Mouse (Mus musculus) midbrain, embryonic 13.5 days (tissue): ENCODE measurements around the gene Zmynd8. TPM values are rescaled to one million over a fixed set of nuclear protein-coding genes. Genes with fewer than 3 reads are reported as not detected.

ENCODE experiments used
- ATAC-seq: fragments of 200-750 bp; cut with Nextera tagmentation; 2 replicates; pipeline ENCODE4 v1.8.0; 2017; ENCODE audit warnings: mild to moderate bottlenecking, moderate TSS enrichment, moderate library complexity
- H3K27ac ChIP-seq: fragments of 300-500 bp; sonication (generic); 2 replicates; pipeline ENCODE4 v1.5.1; 2015; ENCODE audit warnings: inconsistent platforms, mild to moderate bottlenecking, moderate library complexity
- H3K27me3 ChIP-seq: fragments of 300-500 bp; sonication (generic); 2 replicates; pipeline ENCODE4 v1.6.1; 2015; ENCODE audit warnings: mild to moderate bottlenecking, inconsistent platforms
- H3K36me3 ChIP-seq: fragments of 300-500 bp; sonication (generic); 2 replicates; pipeline ENCODE4 v1.6.1; 2015; ENCODE audit warnings: mild to moderate bottlenecking, inconsistent platforms
- H3K4me1 ChIP-seq: fragments of 300-500 bp; sonication (generic); replicated peaks from 2 replicates; pipeline ENCODE4 v1.6.1; 2015; ENCODE audit warnings: inconsistent platforms
- H3K4me2 ChIP-seq: fragments of 300-500 bp; sonication (generic); replicated peaks from 2 replicates; pipeline ENCODE4 v1.6.1; 2015; ENCODE audit warnings: moderate library complexity, mild to moderate bottlenecking, inconsistent platforms
- H3K4me3 ChIP-seq: fragments of 300-500 bp; sonication (generic); replicated peaks from 2 replicates; pipeline ENCODE4 v1.5.1; 2015; ENCODE audit warnings: mild to moderate bottlenecking, inconsistent platforms
- H3K9ac ChIP-seq: fragments of 300-500 bp; sonication (generic); replicated peaks from 2 replicates; pipeline ENCODE4 v1.6.1; 2015; ENCODE audit warnings: mild to moderate bottlenecking, inconsistent platforms
- H3K9me3 ChIP-seq: fragments of 300-500 bp; sonication (generic); 2 replicates; pipeline ENCODE4 v1.6.1; 2016; ENCODE audit warnings: mild to moderate bottlenecking, inconsistent platforms
- WGBS: fragments of 180-500 bp; shearing (Covaris S2); methylation state at CpG from one replicate; pipeline ENCODE4 v1.1.7; 2015; 5-methylcytosine and 5-hydroxymethylcytosine counted together
- polyA plus RNA-seq: library from polyadenylated mRNA; unstranded; fragments of >200 nt; fragmentation: Nextera tagmentation; extraction: Ambion mirVana; gene quantifications from 2 replicates; pipeline ENCODE4 v1.2.1, GENCODE M21; 2015

The Zmynd8 gene
- polyA plus RNA-seq, 1 experiment from 2014 or later, result 86.8 TPM

- no peaks in the 10 kb centered on the region for H3K9me3 ChIP-seq
- H3K4me2 ChIP-seq, result no peak overlapping the region
- peaks cover 11% of the 10 kb centered on the region; the same call in 1 of the 2 replicates for H3K4me1 ChIP-seq
- no peaks in the 10 kb centered on the region for H3K27me3 ChIP-seq
- no peaks in the 10 kb centered on the region for H3K36me3 ChIP-seq
- 51% methylated on average over 3 of the region's 4 CpGs for WGBS
- no peak overlapping the region for H3K9ac ChIP-seq
- H3K27ac ChIP-seq, result no peak overlapping the region
- no peak for ATAC-seq
- no peak overlapping the region for H3K4me3 ChIP-seq
Observed at GRCm38 (mm10) chr2:165894533-165894932, 4.3 kb downstream of the Zmynd8 start.

- 95% methylated on average over 3 of the region's 3 CpGs for WGBS
- Histone ChIP-seq H3K36me3 (no peaks in the 10 kb centered on the region), H3K4me3 (no peak overlapping the region), H3K4me1 (peaks cover 18% of the 10 kb centered on the region), H3K9ac (no peak overlapping the region), H3K27me3 (no peaks in the 10 kb centered on the region), H3K27ac (no peak overlapping the region), H3K4me2 (no peak overlapping the region), H3K9me3 (no peaks in the 10 kb centered on the region)
- no peak for ATAC-seq
Observed at GRCm38 (mm10) chr2:165893232-165893631, 5.6 kb downstream of the Zmynd8 start.

- Histone ChIP-seq H3K27me3 (no peaks in the 10 kb centered on the region), H3K36me3 (no peaks in the 10 kb centered on the region), H3K9ac (no peak overlapping the region), H3K27ac (no peak overlapping the region), H3K4me1 (peaks cover 24% of the 10 kb centered on the region), H3K4me2 (no peak overlapping the region), H3K9me3 (no peaks in the 10 kb centered on the region), H3K4me3 (no peak overlapping the region)
- ATAC-seq, result no peak
- WGBS, result 83% methylated on average over 5 of the region's 5 CpGs
Observed at GRCm38 (mm10) chr2:165892626-165893025, 6.2 kb downstream of the Zmynd8 start.

GRCm38 (mm10) chr2:165890401-165890800, 8.4 kb downstream of the Zmynd8 start:
- 88% methylated on average over 10 of the region's 10 CpGs for WGBS
- peaks cover 46% of the 10 kb centered on the region for H3K4me1 ChIP-seq
- H3K4me2 ChIP-seq, result no peak overlapping the region
- H3K27me3 ChIP-seq, result no peaks in the 10 kb centered on the region
- H3K9ac ChIP-seq, result no peak overlapping the region
- no peak overlapping the region for H3K27ac ChIP-seq
- ATAC-seq, result no peak
- no peaks in the 10 kb centered on the region for H3K9me3 ChIP-seq
- H3K36me3 ChIP-seq, result no peaks in the 10 kb centered on the region
- H3K4me3 ChIP-seq, result no peak overlapping the region

- Histone ChIP-seq H3K4me2 (no peak overlapping the region), H3K4me3 (no peak overlapping the region), H3K27ac (0 out of 2 replicates have a peak overlapping the region, but pooled peaks have one; percentile 100), H3K9me3 (no peaks in the 10 kb centered on the region), H3K27me3 (no peaks in the 10 kb centered on the region), H3K36me3 (no peaks in the 10 kb centered on the region), H3K4me1 (peaks cover 51% of the 10 kb centered on the region), H3K9ac (no peak overlapping the region)
- WGBS, result 81% methylated on average over 10 of the region's 10 CpGs
- ATAC-seq, result no peak
Observed at GRCm38 (mm10) chr2:165889874-165890273, 8.9 kb downstream of the Zmynd8 start.

- Histone ChIP-seq H3K27me3 (no peaks in the 10 kb centered on the region), H3K36me3 (no peaks in the 10 kb centered on the region), H3K4me2 (no peak overlapping the region), H3K4me1 (peaks cover 55% of the 10 kb centered on the region), H3K27ac (peak overlapping the region; percentile 100), H3K4me3 (no peak overlapping the region), H3K9me3 (no peaks in the 10 kb centered on the region), H3K9ac (no peak overlapping the region)
- no peak for ATAC-seq
- WGBS, result 72% methylated on average over 7 of the region's 7 CpGs
Observed at GRCm38 (mm10) chr2:165889266-165889665, 9.6 kb downstream of the Zmynd8 start.

- 15% methylated on average over 3 of the region's 3 CpGs for WGBS
- Histone ChIP-seq H3K27ac (peak overlapping the region; percentile 100), H3K27me3 (no peaks in the 10 kb centered on the region), H3K9ac (peak overlapping the region; percentile 75), H3K9me3 (no peaks in the 10 kb centered on the region), H3K4me2 (peak overlapping the region; percentile 21), H3K4me3 (no peak overlapping the region), H3K36me3 (no peaks in the 10 kb centered on the region), H3K4me1 (peaks cover 60% of the 10 kb centered on the region)
- no peak; the same call in 1 of the 2 replicates for ATAC-seq
Observed at GRCm38 (mm10) chr2:165888813-165889221, 10.0 kb downstream of the Zmynd8 start.

GRCm38 (mm10) chr2:165888396-165888795, 10.4 kb downstream of the Zmynd8 start:
- H3K36me3 ChIP-seq, result no peaks in the 10 kb centered on the region
- peak overlapping the region; percentile 21 for H3K4me2 ChIP-seq
- 9% methylated on average over 13 of the region's 13 CpGs for WGBS
- peak overlapping the region; percentile 100 for H3K27ac ChIP-seq
- H3K4me1 ChIP-seq, result peaks cover 64% of the 10 kb centered on the region
- no peak overlapping the region for H3K4me3 ChIP-seq
- H3K9me3 ChIP-seq, result no peaks in the 10 kb centered on the region
- H3K27me3 ChIP-seq, result no peaks in the 10 kb centered on the region
- ATAC-seq, result peak; percentile 49
- H3K9ac ChIP-seq, result peak overlapping the region; percentile 75

GRCm38 (mm10) chr2:165886857-165887628, 11.8 kb downstream of the Zmynd8 start:
- ATAC-seq, result no peak
- Histone ChIP-seq H3K36me3 (no peaks in the 10 kb centered on the region), H3K9ac (peak overlapping the region; percentile 75), H3K27me3 (no peaks in the 10 kb centered on the region), H3K9me3 (no peaks in the 10 kb centered on the region), H3K27ac (peak overlapping the region; percentile 100), H3K4me1 (peaks cover 78% of the 10 kb centered on the region), H3K4me3 (no peak overlapping the region), H3K4me2 (peak overlapping the region; percentile 19)
- WGBS, result 6% methylated on average over 14 of the region's 25 CpGs

GRCm38 (mm10) chr2:165886482-165886856, 12.3 kb downstream of the Zmynd8 start:
- Histone ChIP-seq H3K4me1 (peaks cover 83% of the 10 kb centered on the region), H3K9ac (peak overlapping the region; percentile 75), H3K27ac (peak overlapping the region; percentile 100), H3K27me3 (no peaks in the 10 kb centered on the region), H3K36me3 (no peaks in the 10 kb centered on the region), H3K4me3 (no peak overlapping the region), H3K9me3 (no peaks in the 10 kb centered on the region), H3K4me2 (no peak overlapping the region)
- no peak for ATAC-seq
- 2% methylated on average over 3 of the region's 3 CpGs for WGBS

GRCm38 (mm10) chr2:165885951-165886320, 12.9 kb downstream of the Zmynd8 start:
- ATAC-seq, result no peak
- H3K27ac ChIP-seq, result peak overlapping the region; percentile 100
- H3K4me2 ChIP-seq, result 0 out of 2 replicates have a peak overlapping the region, but pooled peaks have one; percentile 83
- 26% methylated on average over 4 of the region's 4 CpGs for WGBS
- H3K36me3 ChIP-seq, result no peaks in the 10 kb centered on the region
- no peak overlapping the region for H3K4me3 ChIP-seq
- peaks cover 89% of the 10 kb centered on the region for H3K4me1 ChIP-seq
- H3K27me3 ChIP-seq, result no peaks in the 10 kb centered on the region
- no peaks in the 10 kb centered on the region for H3K9me3 ChIP-seq
- H3K9ac ChIP-seq, result peak overlapping the region; percentile 75

- 4% methylated on average over 16 of the region's 17 CpGs for WGBS
- Histone ChIP-seq H3K27ac (peak overlapping the region; percentile 100), H3K4me1 (peaks cover 94% of the 10 kb centered on the region), H3K36me3 (no peaks in the 10 kb centered on the region), H3K27me3 (no peaks in the 10 kb centered on the region), H3K9me3 (no peaks in the 10 kb centered on the region), H3K4me3 (no peak overlapping the region), H3K4me2 (peak overlapping the region; percentile 83), H3K9ac (peak overlapping the region; percentile 75)
- ATAC-seq, result peak; percentile 31; the same call in 1 of the 2 replicates
Observed at GRCm38 (mm10) chr2:165885225-165885950, 13.4 kb downstream of the Zmynd8 start.
